Mouse (Mus musculus): Measurements from ENCODE around the gene A930033H14Rik. TPM values are rescaled to one million over a fixed set of nuclear protein-coding genes. Genes with fewer than 3 reads are reported as not detected.
A peak's percentile ranks its signal among the peaks of the same experiment; 100 is the strongest.

Gene A930033H14Rik
- polyA plus RNA-seq, 1 experiment from 2014 or later, result 1.1 TPM

- Histone ChIP-seq H3K27ac (replicated peaks) (no peak overlapping the region), H3K4me3 (no peak overlapping the region), H3K9me3 (replicated peaks) (no peaks in the 10 kb centered on the region), H3K4me1 (no peaks in the 10 kb centered on the region), H3K36me3 (peaks cover 24% of the 10 kb centered on the region), H3K27me3 (ENCODE audit: low read depth, poor library complexity, severe bottlenecking) (no peaks in the 10 kb centered on the region)
- 96% methylated on average over 4 of the region's 4 CpGs for WGBS
- no peak for DNase-seq (ENCODE audit: low spot score)
Observed at GRCm38 (mm10) chr10:69223232-69223631, 10.3 kb upstream of the A930033H14Rik start.

DNA sequence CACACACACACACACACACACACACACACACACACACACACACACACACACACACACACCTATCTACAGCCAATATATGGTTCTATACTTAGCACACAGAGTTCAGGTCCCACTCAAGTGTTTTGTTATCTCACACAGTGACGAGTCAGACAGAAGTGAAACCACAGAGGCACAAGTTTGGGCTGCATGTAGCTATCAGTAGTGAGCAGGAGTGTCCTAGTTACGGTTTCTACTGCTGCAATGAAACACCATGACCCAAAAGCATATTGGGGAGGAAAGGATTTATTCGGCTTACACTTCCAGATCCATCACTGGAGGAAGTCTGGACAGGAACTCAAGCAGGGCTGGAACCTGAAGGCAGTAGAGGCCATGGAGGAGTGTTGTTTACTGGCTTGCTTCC is 9.1 kb upstream of the A930033H14Rik start:
- H3K27ac ChIP-seq (replicated peaks), result no peak overlapping the region
- WGBS, result 89% methylated on average over 3 of the region's 3 CpGs
- no peak for DNase-seq (ENCODE audit: low spot score)
- no peak overlapping the region for H3K4me3 ChIP-seq
- H3K9me3 ChIP-seq (replicated peaks), result no peaks in the 10 kb centered on the region
- no peaks in the 10 kb centered on the region for H3K4me1 ChIP-seq
- H3K27me3 ChIP-seq (ENCODE audit: low read depth, poor library complexity, severe bottlenecking), result no peaks in the 10 kb centered on the region
- H3K36me3 ChIP-seq, result peaks cover 35% of the 10 kb centered on the region

DNA sequence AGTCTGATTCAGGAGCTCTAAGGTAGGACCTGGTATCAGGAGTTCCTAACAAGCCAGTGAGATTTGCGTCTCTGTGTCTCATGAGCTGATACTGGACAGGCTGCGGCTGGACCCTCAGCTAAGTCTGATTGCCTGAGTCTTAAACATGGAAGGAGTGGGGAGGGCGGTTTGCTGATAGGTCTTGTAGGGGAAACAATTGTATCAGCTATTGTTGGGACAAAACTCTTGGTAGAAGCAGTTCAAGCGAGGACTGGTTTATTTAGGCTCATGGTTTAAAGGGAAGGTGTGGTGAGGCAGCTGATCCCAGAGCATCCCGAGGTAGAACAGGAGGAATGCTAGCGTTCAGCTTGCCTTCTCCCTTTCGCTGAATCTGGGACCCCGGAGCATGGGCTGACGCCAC is 8.2 kb upstream of the A930033H14Rik start:
- peaks cover 43% of the 10 kb centered on the region for H3K36me3 ChIP-seq
- H3K4me1 ChIP-seq, result no peaks in the 10 kb centered on the region
- H3K27me3 ChIP-seq (ENCODE audit: low read depth, poor library complexity, severe bottlenecking), result no peaks in the 10 kb centered on the region
- H3K9me3 ChIP-seq (replicated peaks), result peaks cover 7% of the 10 kb centered on the region
- H3K4me3 ChIP-seq, result no peak overlapping the region
- WGBS, result 97% methylated on average over 9 of the region's 9 CpGs
- DNase-seq (ENCODE audit: low spot score), result no peak
- H3K27ac ChIP-seq (replicated peaks), result no peak overlapping the region

DNA sequence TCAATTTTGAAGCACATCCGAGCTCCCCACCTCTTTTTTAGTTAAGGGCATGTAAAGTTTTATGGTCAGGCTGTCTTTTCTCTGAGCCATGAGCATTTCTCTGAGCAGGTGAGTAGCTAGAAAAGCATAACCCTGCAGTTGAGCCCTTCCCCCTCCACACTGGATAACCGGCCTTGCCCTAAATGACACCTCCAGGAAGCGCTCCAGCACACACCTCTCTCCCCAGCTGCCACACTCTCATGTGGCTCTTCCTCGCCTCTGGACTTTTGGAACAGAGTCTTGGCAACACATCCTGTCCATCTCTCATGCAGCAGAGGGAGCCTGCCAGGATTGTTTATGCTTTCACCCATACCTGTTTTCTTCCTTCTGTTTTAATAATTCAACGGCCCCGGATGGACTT is 7.4 kb upstream of the A930033H14Rik start:
- DNase-seq (ENCODE audit: low spot score), result no peak
- no peak overlapping the region for H3K27ac ChIP-seq (replicated peaks)
- H3K27me3 ChIP-seq (ENCODE audit: low read depth, poor library complexity, severe bottlenecking), result no peaks in the 10 kb centered on the region
- H3K4me1 ChIP-seq, result no peaks in the 10 kb centered on the region
- peaks cover 48% of the 10 kb centered on the region for H3K36me3 ChIP-seq
- H3K4me3 ChIP-seq, result no peak overlapping the region
- peaks cover 7% of the 10 kb centered on the region for H3K9me3 ChIP-seq (replicated peaks)
- WGBS, result 92% methylated on average over 6 of the region's 6 CpGs

DNA sequence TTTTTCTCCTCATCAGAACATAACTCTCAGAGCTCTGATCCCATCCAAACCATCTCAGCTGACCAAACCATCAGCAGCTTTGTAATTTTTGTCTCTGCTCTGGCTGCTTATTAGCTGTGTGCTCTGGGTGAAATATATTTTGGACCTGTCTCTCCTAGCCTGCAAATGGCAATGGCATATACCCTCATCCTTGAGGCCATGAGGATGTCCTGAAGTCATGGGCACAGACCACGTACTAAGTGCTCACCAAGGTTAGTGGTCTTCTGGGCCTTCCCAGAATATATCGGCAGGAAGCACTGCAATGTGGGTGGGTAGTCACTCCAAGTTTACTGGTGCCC is 6.4 kb upstream of the A930033H14Rik start:
- H3K27me3 ChIP-seq (ENCODE audit: low read depth, poor library complexity, severe bottlenecking), result no peaks in the 10 kb centered on the region
- peaks cover 41% of the 10 kb centered on the region for H3K36me3 ChIP-seq
- DNase-seq (ENCODE audit: low spot score), result no peak
- H3K27ac ChIP-seq (replicated peaks), result no peak overlapping the region
- H3K4me1 ChIP-seq, result peaks cover 1% of the 10 kb centered on the region
- peaks cover 7% of the 10 kb centered on the region for H3K9me3 ChIP-seq (replicated peaks)
- no peak overlapping the region for H3K4me3 ChIP-seq
- WGBS, result 88% methylated on average over 2 of the region's 2 CpGs

- Histone ChIP-seq H3K9me3 (replicated peaks) (peaks cover 7% of the 10 kb centered on the region), H3K4me1 (peaks cover 7% of the 10 kb centered on the region), H3K27ac (replicated peaks) (no peak overlapping the region), H3K36me3 (peaks cover 41% of the 10 kb centered on the region), H3K27me3 (ENCODE audit: low read depth, poor library complexity, severe bottlenecking) (no peaks in the 10 kb centered on the region), H3K4me3 (no peak overlapping the region)
- DNase-seq (ENCODE audit: low spot score), result no peak
- WGBS, result 94% methylated on average over 14 of the region's 14 CpGs
Observed at GRCm38 (mm10) chr10:69218458-69219288, 5.8 kb upstream of the A930033H14Rik start.

DNA sequence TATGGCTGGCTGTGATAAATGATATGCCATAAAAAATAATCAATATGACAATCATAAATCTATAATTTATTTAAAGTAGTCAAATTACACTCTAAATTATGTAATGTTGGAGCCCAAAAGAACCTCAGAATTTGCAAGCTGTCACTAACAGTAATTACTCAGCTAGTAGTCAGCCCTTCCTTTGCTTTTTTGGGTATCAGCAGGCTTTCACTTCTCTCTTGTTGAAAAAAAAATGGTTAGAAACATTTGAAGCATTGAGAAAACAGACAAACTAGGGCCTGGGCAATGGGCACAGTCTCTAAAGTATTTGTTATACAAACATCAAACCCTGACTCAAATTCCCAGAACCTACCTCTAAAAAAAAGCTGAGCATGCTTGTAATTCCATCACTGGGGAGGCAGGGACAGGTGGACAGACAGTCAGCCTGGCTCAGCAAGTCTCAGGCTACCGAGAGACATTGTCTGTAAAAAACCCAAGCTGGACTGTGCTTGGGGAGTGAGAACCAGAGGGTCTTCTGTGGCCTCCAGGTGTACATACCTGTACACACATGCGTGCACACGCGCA is 4.3 kb upstream of the A930033H14Rik start:
- Histone ChIP-seq H3K4me1 (peaks cover 15% of the 10 kb centered on the region), H3K36me3 (peaks cover 41% of the 10 kb centered on the region), H3K4me3 (no peak overlapping the region), H3K27me3 (ENCODE audit: low read depth, poor library complexity, severe bottlenecking) (no peaks in the 10 kb centered on the region), H3K9me3 (replicated peaks) (peaks cover 7% of the 10 kb centered on the region), H3K27ac (replicated peaks) (no peak overlapping the region)
- 94% methylated on average over 4 of the region's 4 CpGs for WGBS
- DNase-seq (ENCODE audit: low spot score), result no peak

- DNase-seq (ENCODE audit: low spot score), result no peak
Observed at GRCm38 (mm10) chr10:69213986-69214385, 1.1 kb upstream of the A930033H14Rik start.

GRCm38 (mm10) chr10:69213451-69213877 is 566 bp upstream of the A930033H14Rik start:
- H3K4me3 ChIP-seq, result peak overlapping the region; percentile 89

More at GRCm38 (mm10) chr10:69213986-69214385, 1.1 kb upstream of the A930033H14Rik start:
- H3K27ac ChIP-seq (replicated peaks), result peak overlapping the region; percentile 98
- H3K4me1 ChIP-seq, result peaks cover 25% of the 10 kb centered on the region
- peaks cover 7% of the 10 kb centered on the region for H3K9me3 ChIP-seq (replicated peaks)
- H3K4me3 ChIP-seq, result peak overlapping the region; percentile 89
- peaks cover 38% of the 10 kb centered on the region for H3K36me3 ChIP-seq
- no peaks in the 10 kb centered on the region for H3K27me3 ChIP-seq (ENCODE audit: low read depth, poor library complexity, severe bottlenecking)
- 39% methylated on average over 5 of the region's 5 CpGs for WGBS

GRCm38 (mm10) chr10:69211976-69212375 is 922 bp downstream of the A930033H14Rik start:
- peak; percentile 65 for DNase-seq (ENCODE audit: low spot score)
- Histone ChIP-seq H3K36me3 (peaks cover 20% of the 10 kb centered on the region), H3K4me3 (peak overlapping the region; percentile 89), H3K9me3 (replicated peaks) (peaks cover 7% of the 10 kb centered on the region), H3K4me1 (peaks cover 25% of the 10 kb centered on the region), H3K27me3 (ENCODE audit: low read depth, poor library complexity, severe bottlenecking) (no peaks in the 10 kb centered on the region), H3K27ac (replicated peaks) (peak overlapping the region; percentile 98)
- 3% methylated on average over 14 of the region's 14 CpGs for WGBS

More at GRCm38 (mm10) chr10:69213451-69213877, 566 bp upstream of the A930033H14Rik start:
- Histone ChIP-seq H3K27ac (replicated peaks) (peak overlapping the region; percentile 98), H3K27me3 (ENCODE audit: low read depth, poor library complexity, severe bottlenecking) (no peaks in the 10 kb centered on the region), H3K9me3 (replicated peaks) (peaks cover 7% of the 10 kb centered on the region), H3K4me1 (peaks cover 25% of the 10 kb centered on the region), H3K36me3 (peaks cover 33% of the 10 kb centered on the region)
- no peak for DNase-seq (ENCODE audit: low spot score)
- 0% methylated on average over 21 of the region's 21 CpGs for WGBS

- H3K36me3 ChIP-seq, result peaks cover 16% of the 10 kb centered on the region
- H3K27me3 ChIP-seq (ENCODE audit: low read depth, poor library complexity, severe bottlenecking), result no peaks in the 10 kb centered on the region
- peaks cover 25% of the 10 kb centered on the region for H3K4me1 ChIP-seq
- WGBS, result 59% methylated on average over 8 of the region's 8 CpGs
- peak overlapping the region; percentile 98 for H3K27ac ChIP-seq (replicated peaks)
- peak overlapping the region; percentile 89 for H3K4me3 ChIP-seq
- DNase-seq (ENCODE audit: low spot score), result no peak
- H3K9me3 ChIP-seq (replicated peaks), result peaks cover 4% of the 10 kb centered on the region
Observed at GRCm38 (mm10) chr10:69211560-69211959, 1.3 kb downstream of the A930033H14Rik start.

DNA sequence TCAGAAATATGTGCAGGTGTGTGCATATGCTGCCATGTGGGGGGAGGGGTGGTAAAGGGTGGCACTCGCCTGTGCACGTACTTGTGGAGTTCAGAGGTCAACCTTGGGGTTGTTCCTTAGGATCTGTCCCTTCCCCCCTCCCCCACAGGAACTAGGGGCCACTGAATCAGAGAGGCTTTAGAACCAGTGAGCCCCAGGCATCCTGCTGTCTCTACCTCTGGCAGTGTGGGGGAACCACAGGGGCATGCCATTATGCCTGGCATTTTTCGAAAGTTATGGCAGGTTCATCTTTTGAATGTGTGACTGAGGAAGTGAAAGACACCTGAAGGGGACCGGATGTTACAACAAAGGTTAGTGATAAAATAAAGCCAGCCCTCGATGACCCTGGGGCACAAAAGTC is 2.2 kb downstream of the A930033H14Rik start:
- 81% methylated on average over 5 of the region's 5 CpGs for WGBS
- no peak for DNase-seq (ENCODE audit: low spot score)
- Histone ChIP-seq H3K27ac (replicated peaks) (no peak overlapping the region), H3K9me3 (replicated peaks) (no peaks in the 10 kb centered on the region), H3K4me3 (no peak overlapping the region), H3K36me3 (0 out of 2 replicates have a peak, but pooled peaks cover 7% of the 10 kb centered on the region), H3K27me3 (ENCODE audit: low read depth, poor library complexity, severe bottlenecking) (no peaks in the 10 kb centered on the region), H3K4me1 (peaks cover 25% of the 10 kb centered on the region)

GRCm38 (mm10) chr10:69210006-69210405 is 2.9 kb downstream of the A930033H14Rik start:
- DNase-seq (ENCODE audit: low spot score), result no peak
- H3K27ac ChIP-seq (replicated peaks), result no peak overlapping the region
- H3K4me1 ChIP-seq, result peaks cover 31% of the 10 kb centered on the region
- 96% methylated on average over 10 of the region's 10 CpGs for WGBS
- H3K27me3 ChIP-seq (ENCODE audit: low read depth, poor library complexity, severe bottlenecking), result no peaks in the 10 kb centered on the region
- H3K36me3 ChIP-seq, result 0 out of 2 replicates have a peak, but pooled peaks cover 3% of the 10 kb centered on the region
- H3K9me3 ChIP-seq (replicated peaks), result no peaks in the 10 kb centered on the region
- H3K4me3 ChIP-seq, result no peak overlapping the region
